Comparison of ENCODE assay signal across 7 mouse cellular contexts in the genomic region with DNA sequence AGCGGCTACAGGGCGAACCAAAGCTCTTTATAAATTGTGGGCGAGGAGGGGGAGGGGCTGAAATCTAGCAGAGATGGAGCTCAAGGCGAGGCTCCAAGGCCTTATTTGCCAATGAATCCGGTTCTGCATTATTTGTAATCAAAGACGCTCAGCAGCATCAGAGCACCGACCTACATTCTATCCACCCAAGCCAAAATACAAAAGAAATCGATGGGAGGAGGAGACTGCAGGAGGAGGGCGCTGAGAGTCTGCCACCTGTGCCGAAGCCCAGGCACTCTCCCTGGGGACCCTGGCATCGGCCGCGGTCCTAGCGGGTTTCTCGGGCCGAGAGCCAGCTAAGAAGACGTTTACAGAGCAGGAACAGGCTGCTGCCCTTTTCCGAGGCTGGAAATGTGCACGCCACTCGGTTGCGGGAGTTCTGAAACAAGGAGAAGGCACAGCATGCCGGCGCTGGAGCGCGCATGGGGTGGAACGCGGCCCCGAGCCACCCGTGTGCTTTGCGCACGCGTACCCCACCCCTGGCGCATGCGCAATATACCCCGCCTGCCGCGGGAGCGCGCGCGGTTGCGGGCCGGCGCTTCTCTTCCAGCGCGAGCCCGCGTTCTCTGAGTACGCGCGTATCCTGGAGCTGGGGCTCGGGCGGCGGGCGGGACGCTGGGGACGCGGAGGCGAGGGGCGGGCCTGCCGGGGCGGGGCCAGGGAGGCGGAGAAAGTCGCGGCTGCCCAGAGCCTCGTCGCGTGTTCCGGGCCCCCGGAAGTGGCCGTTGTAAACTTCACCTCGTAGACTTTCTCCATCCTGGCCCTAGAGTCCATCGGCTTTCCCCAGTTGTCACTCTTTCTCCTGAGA. TPM values are rescaled to one million over a fixed set of nuclear protein-coding genes. Genes with fewer than 3 reads are reported as not detected.
DNase-seq lines count a peak whose midpoint lies in the region; ATAC-seq lines count a peak whose summit lies in the region.

A gene (plus strand): TSS at position 703 of the 847 bp plus-strand sequence.

- WGBS in limb, embryonic 10.5 days: under 1% methylated on average over 73 of the region's 73 CpGs
- WGBS in midbrain, embryonic 13.5 days: under 1% methylated on average over 61 of the region's 73 CpGs

- ATAC-seq in granulocyte monocyte progenitor cell, adult 5-6 weeks (replicated peaks; ENCODE audit: poor library complexity, severe bottlenecking): peak; percentile 87
- ATAC-seq in midbrain, embryonic 13.5 days: peak; percentile 96

- no peaks in the 10 kb centered on the region for H3K9me3 ChIP-seq in limb, embryonic 10.5 days (replicated peaks)
- 0 out of 2 replicates have a peak, but pooled peaks cover 3% of the 10 kb centered on the region for H3K9me3 ChIP-seq in midbrain, embryonic 13.5 days

- peak within 1 kb of the TSS; percentile 97 for H3K27ac ChIP-seq in limb, embryonic 10.5 days
- H3K27ac ChIP-seq in midbrain, embryonic 13.5 days: peak within 1 kb of the TSS; percentile 97

- peak within 1 kb of the TSS; percentile 83 for H3K4me2 ChIP-seq in midbrain, embryonic 13.5 days (replicated peaks)

- H3K9ac ChIP-seq in midbrain, embryonic 13.5 days (replicated peaks): peak within 1 kb of the TSS; percentile 71

- H3K36me3 ChIP-seq in limb, embryonic 10.5 days: no peaks in the 10 kb centered on the region
- H3K36me3 ChIP-seq in midbrain, embryonic 13.5 days: no peaks in the 10 kb centered on the region

- no peaks in the 10 kb centered on the region for H3K27me3 ChIP-seq in limb, embryonic 10.5 days (ENCODE audit: low read depth, poor library complexity, severe bottlenecking)
- no peaks in the 10 kb centered on the region for H3K27me3 ChIP-seq in midbrain, embryonic 13.5 days

- DNase-seq in adrenal gland, adult 8-10 months: peak; percentile 92
- peak; percentile 98 for DNase-seq in embryo, embryonic 9.5 days (ENCODE audit: extremely low spot score)
- peak; percentile 92 for DNase-seq in kidney, adult 11 months
- DNase-seq in limb, embryonic 10.5 days (ENCODE audit: low spot score): peak; percentile 98
- peak; percentile 98 for DNase-seq in spleen, adult 12 weeks (ENCODE audit: low spot score)

- H3K4me3 ChIP-seq in limb, embryonic 10.5 days: peak within 1 kb of the TSS; percentile 82
- H3K4me3 ChIP-seq in midbrain, embryonic 13.5 days (replicated peaks): peak within 1 kb of the TSS; percentile 73

- H3K4me1 ChIP-seq in limb, embryonic 10.5 days: peaks cover 44% of the 10 kb centered on the region
- peaks cover 25% of the 10 kb centered on the region for H3K4me1 ChIP-seq in midbrain, embryonic 13.5 days (replicated peaks)

RNA-seq across cellular contexts. Expression of the gene that starts here (rescaled TPM):
- total RNA-seq in adrenal gland, adult 8-10 months (2022): 1 to 10 TPM; 2.6 to 3.4 (median 2.9) TPM
- total RNA-seq in granulocyte monocyte progenitor cell, adult 5-6 weeks (2014; fragmentation: Nextera tagmentation): 4.0 and 4.7 TPM in 2 replicates
- 7.3 and 14.4 TPM in 2 replicates for total RNA-seq in granulocyte monocyte progenitor cell, adult 5-6 weeks (2017)
- 2.7 and 3.8 TPM in 2 replicates for polyA plus RNA-seq in limb, embryonic 10.5 days (2016; fragmentation: Nextera tagmentation; extraction: Ambion mirVana)
- 4.1 and 5.6 TPM in 2 replicates for polyA plus RNA-seq in midbrain, embryonic 13.5 days (2015; fragmentation: Nextera tagmentation; extraction: Ambion mirVana)

Comparison
In these comparisons a context has a peak if more than half of its experiments do, and no peak if none do; other contexts are left out.
1. Peak in every context shown above with its lines: DNase-seq, ATAC-seq, H3K4me3 ChIP-seq and H3K27ac ChIP-seq.